Mouse (Mus musculus) heart, postnatal 0 days (tissue): ENCODE measurements around the gene Rbm15.

ENCODE experiments used
- CTCF ChIP-seq: IDR thresholded peaks from 2 replicates; pipeline ENCODE4 v1.5.1; 2016; ENCODE audit warnings: antibody characterized with exemption, control low read depth, low read depth
- EP300 ChIP-seq: IDR thresholded peaks from 2 replicates; pipeline ENCODE4 v1.6.1; 2016; ENCODE audit warnings: antibody characterized with exemption, low read depth

GRCm38 (mm10) chr3:107321776-107322175 is 11.7 kb downstream of the Rbm15 start:
- TF ChIP-seq EP300 (no peak), CTCF (no peak)
